Mouse (Mus musculus) myocyte (in vitro differentiated cells): Measurements from ENCODE around the gene Olfr1423. TPM values are rescaled to one million over a fixed set of nuclear protein-coding genes. Genes with fewer than 3 reads are reported as not detected.
"Not testable (repeated sequence)": the region's sequence is repeated elsewhere in the genome, so short reads cannot be mapped to it uniquely, and the experiment has no call there.

Experiments used
- H3K27me3 ChIP-seq: one replicate; pipeline ENCODE4 v1.6.1; 2011; ENCODE audit not compliant: control insufficient read depth, insufficient read depth, insufficient read length
- H3K36me3 ChIP-seq: one replicate; pipeline ENCODE4 v1.6.1; 2011; ENCODE audit not compliant: control insufficient read depth, insufficient read depth
- H3K4me2 ChIP-seq: one replicate; pipeline ENCODE4 v1.6.1; 2011; ENCODE audit warnings: low read depth, control low read depth
- H3K4me3 ChIP-seq: one replicate; pipeline ENCODE4 v1.5.1; 2011; ENCODE audit warnings: mild to moderate bottlenecking, control low read depth, moderate library complexity
- H3K79me2 ChIP-seq: one replicate; pipeline ENCODE4 v1.6.1; 2011; ENCODE audit not compliant: control insufficient read depth, insufficient read depth
- H3ac ChIP-seq: one replicate; pipeline ENCODE4 v1.6.1; 2011; ENCODE audit not compliant: control insufficient read depth, insufficient read length
- CEBPB ChIP-seq: IDR thresholded peaks from 2 replicates; pipeline ENCODE4 v1.6.1; 2011; ENCODE audit warnings: mild to moderate bottlenecking, moderate library complexity; ENCODE audit not compliant: poor library complexity, insufficient read depth, severe bottlenecking
- E2F4 ChIP-seq: IDR thresholded peaks from one replicate; pipeline ENCODE4 v1.6.1; 2011; ENCODE audit warnings: mild to moderate bottlenecking, control low read depth, moderate library complexity; ENCODE audit not compliant: insufficient read depth
- MAX ChIP-seq: IDR thresholded peaks from one replicate; pipeline ENCODE4 v1.6.1; 2011; ENCODE audit warnings: low read depth, mild to moderate bottlenecking, control low read depth
- MYOD1 ChIP-seq, 3 experiments: IDR thresholded peaks; one replicate each; pipeline ENCODE4 v1.6.1; 2011; ENCODE audit warnings: control low read depth in 2 of 3, low read depth in 2 of 3, mild to moderate bottlenecking in 2 of 3, moderate library complexity in 1 of 3; ENCODE audit not compliant: insufficient read length in 2 of 3, control insufficient read depth in 1 of 3
- MYOG ChIP-seq, 3 experiments: IDR thresholded peaks; one replicate each; pipeline ENCODE4 v1.6.1; 2011; ENCODE audit warnings: control low read depth in 2 of 3, low read depth in 2 of 3, mild to moderate bottlenecking in 2 of 3; ENCODE audit not compliant: insufficient read length in 2 of 3, control insufficient read depth in 1 of 3, insufficient read depth in 1 of 3
- POLR2A ChIP-seq: IDR thresholded peaks from one replicate; pipeline ENCODE4 v1.6.1; 2011; ENCODE audit warnings: low read depth, mild to moderate bottlenecking, control low read depth, moderate library complexity; ENCODE audit not compliant: insufficient read length
- POLR2AphosphoS2 ChIP-seq: IDR thresholded peaks from one replicate; pipeline ENCODE4 v1.6.1; 2011; ENCODE audit warnings: low read depth, control low read depth; ENCODE audit not compliant: insufficient read length
- REST ChIP-seq: IDR thresholded peaks from one replicate; pipeline ENCODE4 v1.6.1; 2011; ENCODE audit warnings: mild to moderate bottlenecking, control low read depth, moderate library complexity; ENCODE audit not compliant: insufficient read depth, insufficient read length
- SRF ChIP-seq: IDR thresholded peaks from one replicate; pipeline ENCODE4 v1.6.1; 2011; ENCODE audit warnings: low read depth; ENCODE audit not compliant: control insufficient read depth, insufficient read length
- TCF12 ChIP-seq: IDR thresholded peaks from one replicate; pipeline ENCODE4 v1.6.1; 2011; ENCODE audit warnings: mild to moderate bottlenecking, control low read depth; ENCODE audit not compliant: poor library complexity, insufficient read depth, severe bottlenecking
- TCF3 ChIP-seq: IDR thresholded peaks from one replicate; pipeline ENCODE4 v1.6.1; 2011; ENCODE audit warnings: low read depth, control low read depth; ENCODE audit not compliant: insufficient read length
- USF1 ChIP-seq: IDR thresholded peaks from one replicate; pipeline ENCODE4 v1.6.1; 2011; ENCODE audit warnings: low read depth, mild to moderate bottlenecking, control low read depth, moderate library complexity
- polyA plus RNA-seq: library from polyadenylated mRNA; unstranded; fragments of >200 nt; fragmentation: generic; extraction: Trizol; gene quantifications from one replicate; pipeline ENCODE4 v1.2.1, GENCODE M21; 2012; ENCODE audit warnings: missing spikeins

Olfr1423 gene
- polyA plus RNA-seq, 1 experiment, result not detected

DNA sequence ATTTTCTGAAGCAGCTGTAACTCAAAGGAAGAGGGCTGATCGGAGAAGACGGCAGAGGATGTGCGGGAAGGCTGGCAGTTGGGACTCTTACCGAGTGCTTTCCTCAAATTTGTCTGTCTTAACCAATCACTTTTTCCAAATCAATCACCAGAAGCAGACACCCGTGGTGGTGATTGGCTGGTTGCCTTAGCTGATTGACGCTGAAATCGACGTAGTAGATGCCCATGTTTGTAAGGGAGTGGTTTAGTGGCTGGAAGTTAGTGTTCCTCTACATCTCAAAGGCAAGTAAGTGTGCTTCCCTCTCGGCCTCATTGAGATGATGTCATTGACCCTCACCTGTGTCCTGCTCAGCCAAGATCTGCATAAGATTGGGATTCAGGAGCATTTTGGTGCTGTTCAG is 49.1 kb downstream of the Olfr1423 start:
- no peak for TF ChIP-seq TCF3
- no peak for TF ChIP-seq MYOG (IDR thresholded peaks at IDR 0.05; ENCODE audit: control insufficient read depth in 1 of 3, insufficient read depth in 1 of 3, insufficient read length in 2 of 3, low read depth in 2 of 3)
- TF ChIP-seq POLR2AphosphoS2, result no peak
- no peak for TF ChIP-seq MYOD1 (IDR thresholded peaks at IDR 0.05; ENCODE audit: control insufficient read depth in 1 of 3, insufficient read length in 2 of 3, low read depth in 2 of 3)
- TF ChIP-seq TCF12, result no peak
- no peak for TF ChIP-seq REST
- no peak for TF ChIP-seq MAX
- no peak for TF ChIP-seq CEBPB
- no peak for TF ChIP-seq SRF
- TF ChIP-seq E2F4, result no peak
- TF ChIP-seq POLR2A, result no peak
- TF ChIP-seq USF1, result no peak
- no peak overlapping the region for H3K4me3 ChIP-seq
- no peak overlapping the region for H3ac ChIP-seq
- H3K36me3 ChIP-seq, result peaks cover 49% of the 10 kb centered on the region
- H3K27me3 ChIP-seq, result no peaks in the 10 kb centered on the region
- H3K4me2 ChIP-seq, result no peak overlapping the region
- H3K79me2 ChIP-seq, result no peaks in the 10 kb centered on the region

DNA sequence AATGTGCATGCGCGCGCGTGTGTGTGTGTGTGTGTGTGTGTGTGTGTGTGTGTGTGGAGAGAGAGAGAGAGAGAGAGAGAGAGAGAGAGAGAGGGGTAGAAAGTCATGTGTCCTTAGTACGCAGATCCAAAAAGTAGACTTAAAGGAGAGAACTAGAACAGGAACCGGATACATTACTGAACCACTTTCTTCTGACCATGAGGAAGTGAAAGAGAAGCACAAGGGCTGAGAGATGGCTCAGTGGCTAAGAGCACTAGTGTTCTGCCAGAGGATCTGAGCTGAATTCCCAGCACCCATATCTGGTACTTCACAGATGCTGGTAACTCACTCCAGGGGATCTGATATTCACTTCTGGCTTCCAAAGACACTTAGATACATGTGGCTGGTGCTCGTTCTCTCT is 51.8 kb downstream of the Olfr1423 start:
- TF ChIP-seq REST, result no peak
- TF ChIP-seq E2F4, result no peak
- no peak for TF ChIP-seq MYOD1 (IDR thresholded peaks at IDR 0.05; ENCODE audit: control insufficient read depth in 1 of 3, insufficient read length in 2 of 3, low read depth in 2 of 3)
- no peak for TF ChIP-seq TCF12
- TF ChIP-seq CEBPB, result no peak
- H3K36me3 ChIP-seq, result peaks cover 54% of the 10 kb centered on the region
- H3K4me3 ChIP-seq, result no peak overlapping the region
- H3K4me2 ChIP-seq, result no peak overlapping the region
- H3K79me2 ChIP-seq, result no peaks in the 10 kb centered on the region
- H3ac ChIP-seq, result no peak overlapping the region
- no peaks in the 10 kb centered on the region for H3K27me3 ChIP-seq

DNA sequence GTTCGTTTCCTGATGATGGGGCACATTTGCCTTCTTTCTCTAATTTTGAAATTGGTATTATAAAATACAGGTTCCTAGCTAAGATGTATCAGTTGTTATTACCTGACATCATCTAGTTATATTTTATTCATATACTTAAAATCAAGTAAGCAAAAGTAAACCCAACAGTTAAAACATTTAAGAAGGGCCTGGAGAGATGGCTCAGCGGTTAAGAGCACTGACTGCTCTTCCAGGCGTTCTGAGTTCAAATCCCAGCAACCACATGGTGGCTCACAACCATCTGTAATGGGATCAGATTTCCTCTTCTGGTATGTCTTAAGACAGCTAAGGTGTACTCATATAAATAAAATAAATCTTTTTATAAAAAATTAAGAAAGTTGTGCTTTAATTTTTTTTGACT is 53.3 kb downstream of the Olfr1423 start:
- H3K27me3 ChIP-seq, result no peaks in the 10 kb centered on the region
- TF ChIP-seq TCF12 (no peak), TCF3 (no peak), USF1 (no peak), MAX (no peak), POLR2A (no peak), MYOD1 (IDR thresholded peaks at IDR 0.05; ENCODE audit: control insufficient read depth in 1 of 3, insufficient read length in 2 of 3, low read depth in 2 of 3) (no peak), MYOG (IDR thresholded peaks at IDR 0.05; ENCODE audit: control insufficient read depth in 1 of 3, insufficient read depth in 1 of 3, insufficient read length in 2 of 3, low read depth in 2 of 3) (no peak), SRF (no peak), POLR2AphosphoS2 (no peak), E2F4 (no peak), CEBPB (no peak), REST (no peak)
- no peak overlapping the region for H3ac ChIP-seq
- no peak overlapping the region for H3K4me2 ChIP-seq
- peaks cover 64% of the 10 kb centered on the region for H3K36me3 ChIP-seq
- H3K4me3 ChIP-seq, result no peak overlapping the region
- H3K79me2 ChIP-seq, result no peaks in the 10 kb centered on the region

DNA sequence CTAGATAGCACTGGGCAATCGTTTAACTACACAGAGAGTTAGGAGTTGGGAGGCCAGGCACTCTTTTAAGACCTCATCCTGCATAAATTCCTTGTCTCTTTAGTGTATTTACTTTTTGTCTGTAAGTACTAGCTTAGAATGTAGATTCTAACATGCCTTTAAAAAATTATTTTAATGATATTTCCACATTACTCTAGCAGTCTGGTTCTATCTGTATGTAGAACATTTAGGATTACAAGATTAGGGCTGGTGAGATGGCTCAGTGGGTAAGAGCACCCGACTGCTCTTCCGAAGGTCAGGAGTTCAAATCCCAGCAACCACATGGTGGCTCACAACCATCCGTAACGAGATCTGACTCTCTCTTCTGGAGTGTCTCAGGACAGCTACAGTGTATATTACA is 56.5 kb downstream of the Olfr1423 start:
- peaks cover 70% of the 10 kb centered on the region for H3K36me3 ChIP-seq
- not testable (repeated sequence) for H3K4me3 ChIP-seq, H3K27me3 ChIP-seq, H3K4me2 ChIP-seq, H3K79me2 ChIP-seq, H3ac ChIP-seq

Other genes starting within 250 kb of the Olfr1423 start
- gene Stx3, start 221.9 kb downstream of the Olfr1423 start, polyA plus RNA-seq, result 3.3 TPM
- gene Olfr1417, start 202.1 kb downstream of the Olfr1423 start, polyA plus RNA-seq, result not detected
- not detected for gene Olfr1418, start 180.3 kb downstream of the Olfr1423 start, polyA plus RNA-seq
- gene Olfr1419, start 166.2 kb downstream of the Olfr1423 start, polyA plus RNA-seq, result not detected
- gene Olfr1420, start 154.8 kb downstream of the Olfr1423 start, polyA plus RNA-seq, result not detected
- gene Patl1, start 128.9 kb downstream of the Olfr1423 start, polyA plus RNA-seq, result 13.9 TPM
- 23.1 TPM for gene Osbp, start 75.4 kb downstream of the Olfr1423 start, polyA plus RNA-seq
- not detected for gene Olfr1424, start 21.4 kb upstream of the Olfr1423 start, polyA plus RNA-seq
- not detected for gene Olfr1425, start 36.4 kb upstream of the Olfr1423 start, polyA plus RNA-seq
- gene Olfr1426, start 50.7 kb upstream of the Olfr1423 start, polyA plus RNA-seq, result not detected
- gene Olfr1427, start 62.0 kb upstream of the Olfr1423 start, polyA plus RNA-seq, result not detected
- gene Olfr1428, start 74.6 kb upstream of the Olfr1423 start, polyA plus RNA-seq, result not detected
- not detected for gene Olfr76, start 81.9 kb upstream of the Olfr1423 start, polyA plus RNA-seq
- not detected for gene Olfr1555-ps1, start 128.8 kb upstream of the Olfr1423 start, polyA plus RNA-seq
- not detected for gene Olfr1431, start 159.3 kb upstream of the Olfr1423 start, polyA plus RNA-seq
- gene Olfr1432, start 191.3 kb upstream of the Olfr1423 start, polyA plus RNA-seq, result not detected
- gene Olfr262, start 200.3 kb upstream of the Olfr1423 start, polyA plus RNA-seq, result not detected
- gene Olfr235, start 219.7 kb upstream of the Olfr1423 start, polyA plus RNA-seq, result not detected
- not detected for gene Olfr1434, start 238.5 kb upstream of the Olfr1423 start, polyA plus RNA-seq